Mouse (Mus musculus) MEL (cell line): ENCODE measurements around the gene B3gnt7. TPM values are rescaled to one million over a fixed set of nuclear protein-coding genes. Genes with fewer than 3 reads are reported as not detected.

Source experiments
- DNase-seq: peaks from one replicate; pipeline ENCODE4 v3.0.0; 2011; ENCODE audit warnings: low read depth, low spot score
- H3K27ac ChIP-seq: 2 replicates; pipeline ENCODE4 v1.5.1; 2012; ENCODE audit warnings: low read depth, mild to moderate bottlenecking, control low read depth, low read length, moderate library complexity; ENCODE audit not compliant: control insufficient read depth
- H3K27me3 ChIP-seq, 2 experiments: fragments of 150-350 bp in 1 of 2; sonication (generic) in 1 of 2; 2 replicates each; pipeline ENCODE4 v1.6.1; 2012; ENCODE audit warnings: low read length in 2 of 2, mild to moderate bottlenecking in 2 of 2, improper control_type of control experiment in 1 of 2, moderate library complexity in 1 of 2; ENCODE audit not compliant: insufficient read depth in 2 of 2, control insufficient read depth in 1 of 2
- H3K36me3 ChIP-seq, 2 experiments: 2 replicates each; pipeline ENCODE4 v1.6.1; 2012 to 2014; ENCODE audit warnings: low read length in 2 of 2, improper control_type of control experiment in 1 of 2, inconsistent platforms in 1 of 2, mild to moderate bottlenecking in 1 of 2; ENCODE audit not compliant: insufficient read depth in 2 of 2, control insufficient read depth in 1 of 2
- H3K4me1 ChIP-seq, 2 experiments: fragments of 150-350 bp in 1 of 2; sonication (generic) in 1 of 2; 2 replicates each; pipeline ENCODE4 v1.6.1; 2012; ENCODE audit warnings: low read length in 2 of 2, improper control_type of control experiment in 1 of 2, mild to moderate bottlenecking in 1 of 2; ENCODE audit not compliant: insufficient read depth in 2 of 2, control insufficient read depth in 1 of 2
- H3K4me3 ChIP-seq, 2 experiments: fragments of 150-350 bp in 1 of 2; sonication (generic) in 1 of 2; 2 replicates each; pipeline ENCODE4 v1.5.1; 2012; ENCODE audit warnings: low read depth in 2 of 2, low read length in 2 of 2, mild to moderate bottlenecking in 2 of 2, moderate library complexity in 2 of 2, control low read depth in 1 of 2, improper control_type of control experiment in 1 of 2; ENCODE audit not compliant: control insufficient read depth in 1 of 2, insufficient read depth in 1 of 2
- H3K79me2 ChIP-seq: 2 replicates; pipeline ENCODE4 v1.6.1; 2012; ENCODE audit warnings: mild to moderate bottlenecking, low read length, moderate library complexity; ENCODE audit not compliant: control insufficient read depth, poor library complexity, insufficient read depth
- H3K9ac ChIP-seq: 2 replicates; pipeline ENCODE4 v1.6.1; 2012; ENCODE audit warnings: low read depth, mild to moderate bottlenecking, control low read depth, low read length, moderate library complexity; ENCODE audit not compliant: control insufficient read depth, poor library complexity, severe bottlenecking
- H3K9me3 ChIP-seq: fragments of 150-350 bp; sonication (generic); replicated peaks from 2 replicates; pipeline ENCODE4 v1.6.1; 2012; ENCODE audit warnings: mild to moderate bottlenecking, low read length, improper control_type of control experiment, moderate library complexity; ENCODE audit not compliant: insufficient read depth
- BHLHE40 ChIP-seq: IDR thresholded peaks from 2 replicates; pipeline ENCODE4 v1.6.1; 2012; ENCODE audit warnings: low read depth, mild to moderate bottlenecking, inconsistent platforms, low read length, improper control_type of control experiment, borderline replicate concordance
- CTCF ChIP-seq, 3 experiments: IDR thresholded peaks in 2 of 3; conservative IDR thresholded peaks in 1 of 3; 2 replicates each; pipeline ENCODE4 v1.5.1; 2011 to 2012; ENCODE audit warnings: low read length in 3 of 3, low read depth in 2 of 3, mild to moderate bottlenecking in 2 of 3, improper control_type of control experiment in 1 of 3, inconsistent platforms in 1 of 3, mixed read lengths in 1 of 3, moderate library complexity in 1 of 3; ENCODE audit not compliant: control insufficient read depth in 1 of 3, insufficient read depth in 1 of 3, poor library complexity in 1 of 3, severe bottlenecking in 1 of 3
- EP300 ChIP-seq, 2 experiments: IDR thresholded peaks; 2 replicates each; pipeline ENCODE4 v1.6.1; 2011; ENCODE audit warnings: improper control_type of control experiment in 2 of 2, low read length in 2 of 2, low read depth in 1 of 2, mild to moderate bottlenecking in 1 of 2
- GATA1 ChIP-seq: IDR thresholded peaks from 2 replicates; pipeline ENCODE4 v1.6.1; 2011; ENCODE audit warnings: low read depth, low read length, improper control_type of control experiment
- HCFC1 ChIP-seq: IDR thresholded peaks from 2 replicates; pipeline ENCODE4 v1.6.1; 2012; ENCODE audit warnings: low read depth, mild to moderate bottlenecking, inconsistent platforms, low read length, improper control_type of control experiment, moderate library complexity
- JUND ChIP-seq: IDR thresholded peaks from 2 replicates; pipeline ENCODE4 v1.6.1; 2011; ENCODE audit warnings: low read depth, mild to moderate bottlenecking, improper control_type of control experiment, low read length
- KAT2A ChIP-seq: conservative IDR thresholded peaks from 2 replicates; pipeline ENCODE4 v1.6.1; 2012; ENCODE audit warnings: low read depth, low read length, improper control_type of control experiment, inconsistent platforms
- MAFK ChIP-seq: IDR thresholded peaks from 2 replicates; pipeline ENCODE4 v1.6.1; 2011; ENCODE audit warnings: low read depth, mild to moderate bottlenecking, low read length, improper control_type of control experiment, borderline replicate concordance
- MAX ChIP-seq: IDR thresholded peaks from 2 replicates; pipeline ENCODE4 v1.6.1; 2011; ENCODE audit warnings: low read length, improper control_type of control experiment
- MYB ChIP-seq: IDR thresholded peaks from 2 replicates; pipeline ENCODE4 v1.6.1; 2011; ENCODE audit warnings: mild to moderate bottlenecking, low read depth, low read length, improper control_type of control experiment
- POLR2A ChIP-seq, 2 experiments: IDR thresholded peaks; 2 replicates each; pipeline ENCODE4 v1.6.1; 2011 to 2012; ENCODE audit warnings: low read length in 2 of 2, mild to moderate bottlenecking in 2 of 2, control low read depth in 1 of 2, improper control_type of control experiment in 1 of 2, low read depth in 1 of 2, moderate library complexity in 1 of 2; ENCODE audit not compliant: control insufficient read depth in 1 of 2, insufficient read depth in 1 of 2, poor library complexity in 1 of 2
- POLR2AphosphoS2 ChIP-seq: IDR thresholded peaks from 2 replicates; pipeline ENCODE4 v1.6.1; 2011; ENCODE audit warnings: low read length, improper control_type of control experiment
- POLR2AphosphoS5 ChIP-seq: IDR thresholded peaks from 2 replicates; pipeline ENCODE4 v1.6.1; 2012; ENCODE audit warnings: low read depth, borderline replicate concordance, mild to moderate bottlenecking, inconsistent platforms, low read length, moderate library complexity, mixed read lengths
- SIN3A ChIP-seq: IDR thresholded peaks from 2 replicates; pipeline ENCODE4 v1.6.1; 2012; ENCODE audit warnings: low read length, improper control_type of control experiment, inconsistent platforms
- TAL1 ChIP-seq: IDR thresholded peaks from 2 replicates; pipeline ENCODE4 v1.6.1; 2012; ENCODE audit warnings: mild to moderate bottlenecking, inconsistent platforms, low read length, moderate library complexity, mixed read lengths
- UBTF ChIP-seq: IDR thresholded peaks from 2 replicates; pipeline ENCODE4 v1.6.1; 2012; ENCODE audit warnings: low read depth, mild to moderate bottlenecking, inconsistent platforms, low read length, improper control_type of control experiment, moderate library complexity, borderline replicate concordance; ENCODE audit not compliant: insufficient read depth
- USF2 ChIP-seq, 2 experiments: IDR thresholded peaks; 2 replicates each; pipeline ENCODE4 v1.6.1; 2011 to 2012; ENCODE audit warnings: improper control_type of control experiment in 2 of 2, low read length in 2 of 2, borderline replicate concordance in 1 of 2, inconsistent platforms in 1 of 2, low read depth in 1 of 2, mild to moderate bottlenecking in 1 of 2; ENCODE audit not compliant: insufficient read depth in 1 of 2
- ZC3H11A ChIP-seq: IDR thresholded peaks from 2 replicates; pipeline ENCODE4 v1.6.1; 2012; ENCODE audit warnings: low read depth, mild to moderate bottlenecking, inconsistent platforms, low read length, improper control_type of control experiment
- ZNF384 ChIP-seq: IDR thresholded peaks from 2 replicates; pipeline ENCODE4 v1.6.1; 2012; ENCODE audit warnings: low read depth, mild to moderate bottlenecking, inconsistent platforms, low read length, improper control_type of control experiment
- polyA plus RNA-seq, 2 experiments: library from polyadenylated mRNA; stranded (reverse) in 1 of 2; unstranded in 1 of 2; fragments of >175 nt in 1 of 2; fragments of >200 nt in 1 of 2; gene quantifications; 2 replicates each; pipeline versions ENCODE4 v1.2.1 to v1.2.4; 2012; ENCODE audit warnings: low replicate concordance in 2 of 2, low read depth in 1 of 2; ENCODE audit not compliant: insufficient read length in 2 of 2, insufficient read depth in 1 of 2, missing spikeins in 1 of 2
- total RNA-seq: library from RNA; depleted of rRNA; stranded (reverse); fragments of 300-350 nt; gene quantifications from 2 replicates; pipeline ENCODE4 v1.2.3, GENCODE M21; 2012

Gene B3gnt7
- total and polyA plus RNA-seq, 3 experiments: 0.40 TPM; not detected in 2

DNA sequence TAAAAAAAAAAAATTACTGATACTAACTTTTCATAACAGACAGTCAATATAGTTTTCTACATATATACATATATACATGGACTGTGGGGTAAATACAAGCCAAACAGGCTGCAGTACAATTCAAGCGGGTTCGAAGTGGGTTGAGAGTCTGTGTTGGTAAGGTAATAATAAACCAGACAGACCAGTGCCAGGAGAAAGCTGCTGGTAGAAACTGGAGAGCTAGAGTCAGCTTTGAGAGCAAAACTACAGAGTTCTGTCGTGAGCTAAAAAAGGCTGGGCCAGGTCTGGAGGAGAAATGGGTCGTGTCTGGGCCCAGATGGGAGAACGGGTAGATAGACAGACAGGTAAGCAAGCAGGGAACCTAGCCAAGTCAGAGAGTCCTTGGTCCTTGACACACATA is 18.5 kb upstream of the B3gnt7 start:
- Histone ChIP-seq H3K9ac (no peak overlapping the region), H3K4me1 (no peaks in the 10 kb centered on the region), H3K36me3 (no peaks in the 10 kb centered on the region), H3K27ac (no peak overlapping the region), H3K4me3 (no peak overlapping the region), H3K27me3 (no peaks in the 10 kb centered on the region; a peak in 1 of 4 replicates), H3K9me3 (no peaks in the 10 kb centered on the region), H3K79me2 (no peaks in the 10 kb centered on the region)
- DNase-seq: no peak
- TF ChIP-seq MAFK: no peak
- TF ChIP-seq POLR2A (IDR thresholded peaks at IDR 0.05; ENCODE audit: control insufficient read depth in 1 of 2, insufficient read depth in 1 of 2, low read depth in 1 of 2, low read length in 2 of 2, poor library complexity in 1 of 2): no peak
- TF ChIP-seq POLR2AphosphoS2: no peak
- TF ChIP-seq HCFC1: no peak
- TF ChIP-seq POLR2AphosphoS5: no peak
- no peak for TF ChIP-seq USF2 (IDR thresholded peaks at IDR 0.05; ENCODE audit: borderline replicate concordance in 1 of 2, insufficient read depth in 1 of 2, low read depth in 1 of 2, low read length in 2 of 2)
- TF ChIP-seq MAX: no peak
- no peak for TF ChIP-seq SIN3A
- no peak for TF ChIP-seq GATA1
- no peak for TF ChIP-seq EP300 (IDR thresholded peaks at IDR 0.05; ENCODE audit: low read depth in 1 of 2, low read length in 2 of 2)
- TF ChIP-seq JUND: no peak
- no peak for TF ChIP-seq ZC3H11A
- TF ChIP-seq UBTF: no peak
- TF ChIP-seq BHLHE40: no peak
- no peak for TF ChIP-seq KAT2A
- TF ChIP-seq CTCF (IDR thresholded peaks at IDR 0.05 in 2 of 3, conservative IDR thresholded peaks at IDR 0.05 in 1 of 3; ENCODE audit: control insufficient read depth in 1 of 3, insufficient read depth in 1 of 3, low read depth in 2 of 3, low read length in 3 of 3, poor library complexity in 1 of 3, severe bottlenecking in 1 of 3): no peak
- no peak for TF ChIP-seq ZNF384
- TF ChIP-seq TAL1: no peak

DNA sequence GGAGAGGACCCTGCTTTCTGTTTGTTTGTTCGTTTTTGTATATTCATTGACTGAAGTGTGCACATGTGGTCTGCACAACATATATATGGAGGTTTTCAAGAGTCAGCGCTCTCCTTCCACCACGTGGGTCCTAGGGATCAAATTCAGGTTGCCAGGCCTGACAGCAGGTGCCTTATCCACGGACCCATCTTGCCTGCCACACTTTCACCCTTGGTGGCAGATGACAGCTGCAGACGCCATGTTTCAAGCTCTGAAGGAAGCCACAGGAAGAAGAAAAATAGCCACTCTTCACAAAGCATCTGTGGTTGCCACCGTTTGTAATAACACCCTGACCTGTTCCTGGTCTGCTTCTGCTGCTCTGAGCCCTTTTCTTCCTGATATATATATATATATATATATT is 17.3 kb upstream of the B3gnt7 start:
- H3K9ac ChIP-seq: no peak overlapping the region
- DNase-seq: no peak
- H3K9me3 ChIP-seq: no peaks in the 10 kb centered on the region
- no peaks in the 10 kb centered on the region for H3K36me3 ChIP-seq
- no peak overlapping the region for H3K27ac ChIP-seq
- no peak overlapping the region for H3K4me3 ChIP-seq
- no peaks in the 10 kb centered on the region; a peak in 1 of 4 replicates for H3K27me3 ChIP-seq
- no peaks in the 10 kb centered on the region for H3K4me1 ChIP-seq
- H3K79me2 ChIP-seq: no peaks in the 10 kb centered on the region
- TF ChIP-seq MYB: no peak
